Mouse (Mus musculus) midbrain, embryonic 10.5 days (tissue): ENCODE results near the gene Stmn1. TPM values are rescaled to one million over a fixed set of nuclear protein-coding genes. Genes with fewer than 3 reads are reported as not detected.
A peak's percentile ranks its signal among the peaks of the same experiment; 100 is the strongest.
"Not testable (repeated sequence)": the region's sequence is repeated elsewhere in the genome, so short reads cannot be mapped to it uniquely, and the experiment has no call there.

Experiments
- DNase-seq: peaks from one replicate; pipeline ENCODE4 v3.0.0-alpha.2; 2017; ENCODE audit warnings: low spot score
- H3K27ac ChIP-seq: fragments of 300-500 bp; sonication (generic); replicated peaks from 2 replicates; pipeline ENCODE4 v1.5.1; 2016; ENCODE audit warnings: mild to moderate bottlenecking
- H3K27me3 ChIP-seq: fragments of 300-500 bp; sonication (generic); 2 replicates; pipeline ENCODE4 v1.6.1; 2016; ENCODE audit warnings: low read depth, mild to moderate bottlenecking; ENCODE audit not compliant: poor library complexity, severe bottlenecking
- H3K36me3 ChIP-seq: fragments of 300-500 bp; sonication (generic); 2 replicates; pipeline ENCODE4 v1.6.1; 2016; ENCODE audit warnings: mild to moderate bottlenecking, moderate library complexity
- H3K4me1 ChIP-seq: fragments of 300-500 bp; sonication (generic); 2 replicates; pipeline ENCODE4 v1.6.1; 2016
- H3K4me3 ChIP-seq: fragments of 300-500 bp; sonication (generic); 2 replicates; pipeline ENCODE4 v1.5.1; 2016; ENCODE audit warnings: mild to moderate bottlenecking, moderate library complexity
- H3K9me3 ChIP-seq: fragments of 300-500 bp; sonication (generic); replicated peaks from 2 replicates; pipeline ENCODE4 v1.6.1; 2016; ENCODE audit warnings: mild to moderate bottlenecking
- WGBS: fragments of 180-500 bp; shearing (Covaris S2); methylation state at CpG from one replicate; pipeline ENCODE4 v1.1.7; 2016; 5-methylcytosine and 5-hydroxymethylcytosine counted together
- polyA plus RNA-seq: library from polyadenylated mRNA; unstranded; fragments of >200 nt; fragmentation: Nextera tagmentation; extraction: Ambion mirVana; gene quantifications from 2 replicates; pipeline ENCODE4 v1.2.1, GENCODE M21; 2016

The Stmn1 gene
- polyA plus RNA-seq, 1 experiment from 2014 or later, result 2,607 TPM

DNA sequence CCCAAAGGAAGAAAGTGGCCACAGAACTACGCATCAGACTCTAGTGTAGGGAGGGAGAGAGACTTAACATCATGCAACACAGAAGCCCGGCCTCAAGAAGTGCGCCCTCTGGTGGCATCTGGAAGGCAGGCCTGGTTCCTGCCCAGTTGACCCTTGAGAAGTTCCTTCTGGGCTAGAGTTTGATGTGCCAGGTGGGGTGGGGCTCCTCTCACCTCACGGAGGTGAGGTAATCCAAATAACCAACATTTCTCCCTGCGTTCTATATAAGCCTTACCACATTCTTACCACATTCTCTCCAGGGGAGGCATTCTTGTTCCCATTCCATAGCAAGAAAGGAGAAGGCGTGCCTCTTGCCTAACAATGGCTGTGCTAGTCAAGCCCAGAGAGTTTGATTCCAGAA, 12.7 kb downstream of the Stmn1 start:
- no peak overlapping the region for H3K27ac ChIP-seq
- WGBS, result 21% methylated on average over 6 of the region's 6 CpGs
- peaks cover 19% of the 10 kb centered on the region for H3K4me1 ChIP-seq
- H3K9me3 ChIP-seq, result no peaks in the 10 kb centered on the region
- peaks cover 19% of the 10 kb centered on the region for H3K36me3 ChIP-seq
- DNase-seq, result peak; percentile 78
- no peak overlapping the region for H3K4me3 ChIP-seq
- peaks cover 9% of the 10 kb centered on the region; the same call in 1 of the 2 replicates for H3K27me3 ChIP-seq

GRCm38 (mm10) chr4:134481270-134481669, 13.2 kb downstream of the Stmn1 start:
- 65% methylated on average over 6 of the region's 6 CpGs for WGBS
- peaks cover 9% of the 10 kb centered on the region; the same call in 1 of the 2 replicates for H3K27me3 ChIP-seq
- peaks cover 15% of the 10 kb centered on the region for H3K36me3 ChIP-seq
- no peaks in the 10 kb centered on the region for H3K9me3 ChIP-seq
- no peak overlapping the region for H3K27ac ChIP-seq
- H3K4me1 ChIP-seq, result peaks cover 19% of the 10 kb centered on the region
- no peak overlapping the region for H3K4me3 ChIP-seq
- DNase-seq, result no peak

- Histone ChIP-seq H3K9me3 (no peaks in the 10 kb centered on the region), H3K36me3 (peaks cover 3% of the 10 kb centered on the region; the same call in 1 of the 2 replicates), H3K27ac (no peak overlapping the region), H3K27me3 (peaks cover 9% of the 10 kb centered on the region; the same call in 1 of the 2 replicates), H3K4me3 (no peak overlapping the region), H3K4me1 (peaks cover 19% of the 10 kb centered on the region)
- WGBS, result 83% methylated on average over 8 of the region's 8 CpGs
- no peak for DNase-seq
Observed at GRCm38 (mm10) chr4:134482442-134482841, 14.3 kb downstream of the Stmn1 start.

GRCm38 (mm10) chr4:134483078-134483688, 15.1 kb downstream of the Stmn1 start:
- peaks cover 14% of the 10 kb centered on the region for H3K4me1 ChIP-seq
- H3K4me3 ChIP-seq, result no peak overlapping the region
- WGBS, result 72% methylated on average over 6 of the region's 6 CpGs
- no peaks in the 10 kb centered on the region for H3K36me3 ChIP-seq
- no peak for DNase-seq
- no peak overlapping the region for H3K27ac ChIP-seq
- no peaks in the 10 kb centered on the region for H3K9me3 ChIP-seq
- H3K27me3 ChIP-seq, result peaks cover 9% of the 10 kb centered on the region; the same call in 1 of the 2 replicates

GRCm38 (mm10) chr4:134483696-134484095, 15.6 kb downstream of the Stmn1 start:
- H3K27ac ChIP-seq, result no peak overlapping the region
- no peak overlapping the region for H3K4me3 ChIP-seq

DNA sequence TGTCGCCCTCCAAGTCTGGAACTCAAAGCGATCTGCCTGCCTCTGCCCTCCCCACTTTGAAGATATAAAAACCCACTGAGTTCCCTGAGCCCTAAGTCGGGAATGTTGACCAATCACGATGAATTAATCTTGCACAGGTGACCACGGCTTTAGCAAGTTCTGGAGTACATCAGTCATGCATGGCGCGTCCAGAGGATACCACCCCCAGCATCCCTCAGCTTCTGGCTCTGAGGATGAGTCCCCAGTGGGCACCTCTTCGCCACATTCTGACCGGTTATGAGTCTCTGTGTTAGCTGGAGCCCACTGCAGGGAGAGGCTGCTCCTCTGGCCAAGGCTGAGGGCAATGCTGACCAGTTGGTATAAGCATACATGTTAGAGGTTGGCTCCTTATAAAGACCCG, 16.1 kb downstream of the Stmn1 start:
- 86% methylated on average over 10 of the region's 10 CpGs for WGBS
- no peak for DNase-seq
- H3K4me1 ChIP-seq, result 0 out of 2 replicates have a peak, but pooled peaks cover 5% of the 10 kb centered on the region

More at GRCm38 (mm10) chr4:134483696-134484095, 15.6 kb downstream of the Stmn1 start:
- H3K36me3 ChIP-seq, result no peaks in the 10 kb centered on the region
- 63% methylated on average over 6 of the region's 6 CpGs for WGBS
- peaks cover 9% of the 10 kb centered on the region; the same call in 1 of the 2 replicates for H3K27me3 ChIP-seq
- H3K4me1 ChIP-seq, result peaks cover 9% of the 10 kb centered on the region
- H3K9me3 ChIP-seq, result no peaks in the 10 kb centered on the region
- no peak for DNase-seq

DNA sequence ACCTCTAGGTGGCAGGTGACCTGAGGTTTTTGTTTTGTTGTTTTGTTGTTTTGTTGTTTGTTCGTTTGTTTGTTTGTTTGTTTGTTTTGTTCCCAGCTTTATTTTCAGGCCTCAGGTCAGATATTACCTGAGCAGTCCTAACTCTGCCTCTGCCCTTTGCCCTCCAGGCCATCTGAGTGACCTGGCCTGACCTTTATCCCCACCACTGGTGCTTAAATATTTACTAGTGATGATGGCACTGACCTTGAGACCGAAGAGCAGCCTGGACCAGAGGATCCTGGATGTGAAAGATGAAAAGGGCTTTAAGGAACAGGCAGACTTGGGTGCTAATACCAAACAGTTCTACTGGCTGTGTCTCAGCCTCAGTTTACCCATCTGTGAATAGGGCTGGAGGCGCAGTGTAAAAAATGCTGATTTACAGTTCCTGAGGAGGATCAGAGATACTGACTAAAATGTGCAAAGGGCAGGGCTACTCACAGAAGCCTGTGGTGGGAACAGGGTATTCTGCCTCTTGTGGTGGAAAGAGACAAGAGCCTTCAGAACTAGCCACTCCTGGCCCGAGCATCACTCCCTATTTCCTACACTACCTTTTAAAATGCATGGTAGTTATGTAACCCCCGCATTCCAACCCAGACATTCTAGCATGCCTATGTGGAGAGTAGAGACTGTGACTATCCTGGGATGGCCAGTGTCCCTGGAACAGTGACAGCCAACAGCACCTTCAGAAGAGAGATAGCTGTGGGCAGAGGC, 17.2 kb downstream of the Stmn1 start:
- Histone ChIP-seq H3K27ac (no peak overlapping the region), H3K36me3 (no peaks in the 10 kb centered on the region), H3K4me3 (no peak overlapping the region), H3K4me1 (0 out of 2 replicates have a peak, but pooled peaks cover 5% of the 10 kb centered on the region), H3K27me3 (peaks cover 9% of the 10 kb centered on the region; the same call in 1 of the 2 replicates), H3K9me3 (no peaks in the 10 kb centered on the region)
- 87% methylated on average over 5 of the region's 5 CpGs for WGBS
- no peak for DNase-seq

More for the DNA sequence above, 16.1 kb downstream of the Stmn1 start:
- H3K27me3 ChIP-seq, result peaks cover 9% of the 10 kb centered on the region; the same call in 1 of the 2 replicates
- H3K27ac ChIP-seq, result no peak overlapping the region
- no peaks in the 10 kb centered on the region for H3K9me3 ChIP-seq
- H3K4me3 ChIP-seq, result no peak overlapping the region
- H3K36me3 ChIP-seq, result no peaks in the 10 kb centered on the region

GRCm38 (mm10) chr4:134488211-134488610, 20.1 kb downstream of the Stmn1 start:
- 91% methylated on average over 5 of the region's 5 CpGs for WGBS
- Histone ChIP-seq H3K4me3 (no peak overlapping the region), H3K27me3 (0 out of 2 replicates have a peak, but pooled peaks cover 2% of the 10 kb centered on the region), H3K4me1 (peaks cover 5% of the 10 kb centered on the region), H3K9me3 (no peaks in the 10 kb centered on the region), H3K36me3 (no peaks in the 10 kb centered on the region), H3K27ac (no peak overlapping the region)
- no peak for DNase-seq

DNA sequence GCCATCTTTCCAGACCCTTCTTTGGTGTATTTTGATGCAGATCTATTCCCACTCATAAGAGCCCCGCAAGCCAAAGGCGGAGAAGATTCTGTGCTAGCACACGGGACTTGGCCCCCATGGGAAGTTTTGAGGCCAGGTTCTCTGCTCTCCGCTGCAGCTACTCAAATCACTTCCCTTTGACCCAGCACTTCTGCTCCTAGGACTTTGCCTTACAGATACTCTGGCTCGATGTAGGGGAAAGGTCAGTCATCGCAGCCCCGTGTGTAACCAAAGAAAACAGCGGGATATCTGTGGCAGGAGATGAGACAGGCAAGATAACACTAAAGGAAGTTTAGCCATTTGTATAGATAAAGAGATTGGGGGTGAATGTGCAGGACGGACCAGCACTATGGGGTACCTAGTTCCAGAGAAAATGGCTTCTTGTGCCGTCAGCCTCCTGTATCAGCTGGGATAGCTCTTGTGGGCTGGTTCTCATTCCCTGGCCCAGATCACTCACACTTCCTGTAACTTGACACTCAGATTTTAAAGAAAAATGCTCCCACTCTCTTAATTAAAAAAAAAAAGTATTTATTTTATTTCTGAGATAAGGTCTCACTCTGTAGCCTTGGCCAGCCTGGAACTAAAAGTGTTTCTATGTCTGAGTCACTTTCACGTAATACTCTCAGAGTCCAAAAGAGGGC, 22.0 kb downstream of the Stmn1 start:
- no peaks in the 10 kb centered on the region for H3K36me3 ChIP-seq
- DNase-seq, result no peak
- no peak overlapping the region for H3K27ac ChIP-seq
- H3K27me3 ChIP-seq, result no peaks in the 10 kb centered on the region
- H3K9me3 ChIP-seq, result no peaks in the 10 kb centered on the region
- peaks cover 9% of the 10 kb centered on the region for H3K4me1 ChIP-seq
- 93% methylated on average over 11 of the region's 11 CpGs for WGBS
- no peak overlapping the region for H3K4me3 ChIP-seq

GRCm38 (mm10) chr4:134491716-134492115, 23.6 kb downstream of the Stmn1 start:
- H3K27ac ChIP-seq, result no peak overlapping the region
- H3K4me3 ChIP-seq, result no peak overlapping the region
- 87% methylated on average over 6 of the region's 6 CpGs for WGBS
- peaks cover 12% of the 10 kb centered on the region for H3K27me3 ChIP-seq
- H3K36me3 ChIP-seq, result no peaks in the 10 kb centered on the region
- DNase-seq, result no peak
- no peaks in the 10 kb centered on the region for H3K9me3 ChIP-seq
- peaks cover 23% of the 10 kb centered on the region for H3K4me1 ChIP-seq

DNA sequence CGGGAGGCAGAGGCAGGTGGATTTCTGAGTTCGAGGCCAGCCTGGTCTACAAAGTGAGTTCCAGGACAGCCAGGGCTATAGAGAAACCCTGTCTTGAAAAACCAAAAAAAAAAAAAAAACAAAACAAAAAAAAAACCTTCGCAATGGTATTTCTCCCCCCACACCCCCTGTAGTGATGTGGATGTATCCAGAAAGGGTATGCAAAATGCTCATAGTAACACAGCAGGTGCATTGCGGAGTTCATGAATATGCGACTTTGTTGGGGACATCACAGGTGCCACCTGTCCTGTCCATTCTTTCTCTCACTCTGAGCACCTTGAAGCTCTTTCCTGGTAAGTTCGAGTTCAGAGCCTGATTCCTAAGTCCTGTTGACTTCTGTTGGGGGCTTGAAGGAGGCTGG, 26.0 kb downstream of the Stmn1 start:
- WGBS, result 95% methylated on average over 6 of the region's 6 CpGs
- not testable (repeated sequence) for H3K27ac ChIP-seq, H3K9me3 ChIP-seq, DNase-seq, H3K4me3 ChIP-seq, H3K36me3 ChIP-seq
- H3K4me1 ChIP-seq, result peaks cover 39% of the 10 kb centered on the region
- peaks cover 27% of the 10 kb centered on the region for H3K27me3 ChIP-seq

GRCm38 (mm10) chr4:134494780-134495545, 26.8 kb downstream of the Stmn1 start:
- H3K36me3 ChIP-seq, result no peaks in the 10 kb centered on the region
- peak overlapping the region; percentile 2; the same call in 1 of the 2 replicates for H3K27ac ChIP-seq
- WGBS, result 77% methylated on average over 16 of the region's 16 CpGs
- H3K9me3 ChIP-seq, result no peaks in the 10 kb centered on the region
- H3K4me3 ChIP-seq, result no peak overlapping the region
- peak; percentile 40 for DNase-seq
- peaks cover 27% of the 10 kb centered on the region for H3K27me3 ChIP-seq
- H3K4me1 ChIP-seq, result peaks cover 39% of the 10 kb centered on the region
